1 mouse cellular context compared by ENCODE assay signal in the genomic region with DNA sequence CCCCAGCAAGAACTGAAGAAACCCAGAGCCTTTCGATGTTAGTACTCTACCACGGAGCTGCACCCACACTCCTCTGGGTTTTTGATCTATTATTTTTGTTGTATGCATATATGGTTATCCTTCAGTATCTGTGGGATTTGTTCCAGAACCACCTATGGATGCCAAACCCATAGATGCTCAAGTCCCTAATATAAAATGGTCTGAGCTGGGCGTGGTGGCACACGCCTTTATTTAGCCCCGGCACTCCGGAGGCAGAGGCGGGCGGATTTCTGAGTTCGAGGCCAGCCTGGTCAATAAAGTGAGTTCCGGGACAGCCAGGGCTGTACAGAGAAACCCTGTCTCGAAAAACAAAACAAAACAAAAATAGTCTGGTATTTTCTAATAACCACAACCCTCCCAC.
TF ChIP-seq lines count a peak whose summit lies in the region.

No protein-coding gene starts in this region.

TF ChIP-seq in myocyte, 11 proteins besides CTCF, POLR2A, EP300 and RAD21 (continued from another document):
- TF ChIP-seq TCF12 (IDR thresholded peaks at IDR 0.05; ENCODE audit: insufficient read depth, poor library complexity, severe bottlenecking): no peak
- no peak for TF ChIP-seq USF1 (IDR thresholded peaks at IDR 0.05; ENCODE audit: low read depth)
TF ChIP-seq in myocyte: peak in this region for 0.
